In the genomic region with DNA sequence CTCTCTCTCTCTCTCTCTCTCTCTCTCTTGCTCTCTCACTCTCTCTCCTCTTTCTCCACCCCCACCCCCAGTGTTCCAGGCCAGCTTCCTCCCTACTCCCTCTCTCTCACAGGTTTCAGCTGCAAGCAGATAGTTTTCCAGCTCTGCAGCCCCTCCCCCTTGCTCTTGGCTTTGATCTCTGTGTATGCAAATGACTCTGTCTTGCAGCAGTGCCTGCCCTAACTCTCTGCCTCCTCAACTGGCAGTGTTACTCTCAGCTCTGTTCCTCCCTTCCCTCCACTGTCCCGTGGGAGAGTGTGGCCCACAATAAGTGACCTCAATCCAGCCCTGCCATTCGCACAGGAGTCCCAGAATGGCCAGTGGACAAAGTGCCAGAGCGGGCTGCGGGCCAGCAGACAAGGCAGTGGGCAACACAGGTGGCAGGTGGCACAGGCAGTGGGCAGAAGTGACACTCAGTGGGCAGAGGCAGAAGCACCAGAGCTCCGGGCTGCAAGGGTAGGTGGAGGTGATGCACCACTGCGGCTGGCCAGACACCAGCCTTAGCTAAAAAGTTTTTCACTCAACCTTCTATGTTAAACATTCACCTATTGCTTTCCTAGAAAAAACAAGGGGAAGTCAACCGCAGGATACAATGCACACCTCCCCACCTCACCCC, we compare ENCODE assay signal across 18 mouse cellular contexts. TPM values are rescaled to one million over a fixed set of nuclear protein-coding genes. Genes with fewer than 3 reads are reported as not detected.
DNase-seq lines count a peak whose midpoint lies in the region; ATAC-seq lines count a peak whose summit lies in the region.
"Had no signal": no experiment of that assay in that cellular context is flagged by ENCODE, and none has a peak within 500 bp of the region (broad histone marks: within the 10 kb centered on the region; RNA-seq: fewer than 3 reads in every experiment).

No protein-coding gene starts in this region.

- H3K36me3 ChIP-seq in liver, embryonic 11.5 days (ENCODE audit: control insufficient read depth, insufficient read depth, low read length) = no peaks in the 10 kb centered on the region
- no peaks in the 10 kb centered on the region for H3K36me3 ChIP-seq in liver, embryonic 12.5 days
- H3K36me3 ChIP-seq: embryonic facial prominence, embryonic 10.5 days had no signal

- 0 out of 2 replicates have a peak, but pooled peaks have one; percentile 23 for ATAC-seq in liver, embryonic 11.5 days (replicated peaks; ENCODE audit: low FRiP score)
- no peak for ATAC-seq in liver, embryonic 12.5 days
- ATAC-seq: hindbrain, embryonic 16.5 days had no signal

- no peak for DNase-seq in liver, embryonic 11.5 days (ENCODE audit: low spot score)
- peak; percentile 78 for DNase-seq in R1 (ENCODE audit: low read depth, low spot score)
- DNase-seq in kidney, adult 9 months = peak; percentile 22
- DNase-seq in yolk sac, embryonic 10.5 days (ENCODE audit: low spot score) = peak; percentile 37
- DNase-seq in layer of hippocampus, postnatal 25 days (ENCODE audit: extremely low spot score in 1 of 2, low spot score in 1 of 2) = no peak
- DNase-seq in layer of hippocampus, adult 8-10 months (ENCODE audit: low spot score in 2 of 2) = no peak
- DNase-seq: gastrocnemius, postnatal 25 days; lung, adult 18-20 months; midbrain, embryonic 14.5 days had no signal

- 58% methylated on average over 7 of the region's 7 CpGs for WGBS in liver, embryonic 11.5 days
- WGBS in liver, embryonic 12.5 days (ENCODE audit: insufficient replicate concordance) = 48% methylated on average over 7 of the region's 7 CpGs

- no peak overlapping the region for H3K4me2 ChIP-seq in liver, embryonic 11.5 days
- H3K4me2 ChIP-seq in liver, embryonic 12.5 days = no peak overlapping the region
- H3K4me2 ChIP-seq: heart, embryonic 11.5 days had no signal

- no peak overlapping the region for H3K4me3 ChIP-seq in liver, embryonic 11.5 days (ENCODE audit: low read depth, low read length)
- H3K4me3 ChIP-seq in liver, embryonic 12.5 days = no peak overlapping the region
- H3K4me3 ChIP-seq: embryonic facial prominence, embryonic 10.5 days; layer of hippocampus, adult 2 months had no signal

- no peaks in the 10 kb centered on the region for H3K4me1 ChIP-seq in liver, embryonic 11.5 days (replicated peaks; ENCODE audit: control insufficient read depth, insufficient read depth, low read length)
- H3K4me1 ChIP-seq in liver, embryonic 12.5 days = no peaks in the 10 kb centered on the region
- H3K4me1 ChIP-seq: embryonic facial prominence, embryonic 10.5 days had no signal

- no peak overlapping the region for H3K9ac ChIP-seq in liver, embryonic 11.5 days (ENCODE audit: low read depth, low read length)
- H3K9ac ChIP-seq in liver, embryonic 12.5 days = no peak overlapping the region

- H3K27ac ChIP-seq in liver, embryonic 11.5 days (ENCODE audit: low read depth, low read length) = no peak overlapping the region
- no peak overlapping the region for H3K27ac ChIP-seq in liver, embryonic 12.5 days
- H3K27ac ChIP-seq: embryonic facial prominence, embryonic 10.5 days; layer of hippocampus, adult 2 months; macrophage had no signal

- H3K27me3 ChIP-seq in liver, embryonic 11.5 days (replicated peaks; ENCODE audit: control insufficient read depth, insufficient read depth, low read length) = no peaks in the 10 kb centered on the region
- H3K27me3 ChIP-seq in liver, embryonic 12.5 days (replicated peaks) = no peaks in the 10 kb centered on the region

- no peaks in the 10 kb centered on the region; the same call in 1 of the 2 replicates for H3K9me3 ChIP-seq in liver, embryonic 11.5 days (ENCODE audit: control insufficient read depth, low read length)
- H3K9me3 ChIP-seq in liver, embryonic 12.5 days (replicated peaks) = peaks cover 10% of the 10 kb centered on the region; the same call in 1 of the 2 replicates

RNA-seq across cellular contexts. Expression of a gene that starts 16.3 kb away (rescaled TPM):
- not detected in 2 replicates for polyA plus RNA-seq in liver, embryonic 11.5 days (2014; fragmentation: Nextera tagmentation; extraction: Ambion mirVana)
- polyA plus RNA-seq in liver, embryonic 12.5 days (2016; fragmentation: Nextera tagmentation; extraction: Ambion mirVana) = not detected in 2 replicates
- not detected for total RNA-seq in layer of hippocampus, postnatal 25 days (2021)
- total RNA-seq in layer of hippocampus, adult 8-10 months (2022) = not detected
- total RNA-seq: gastrocnemius, postnatal 25 days; heart, postnatal 25 days; layer of hippocampus, adult 2 months had no signal
- polyA plus RNA-seq: embryonic facial prominence, embryonic 10.5 days; frontal cortex, adult 2 months; heart, embryonic 11.5 days; hindbrain, embryonic 16.5 days; limb, embryonic 14.5 days; macrophage; midbrain, embryonic 14.5 days had no signal

RNA-seq across cellular contexts. Expression of a gene that starts 24.8 kb away (rescaled TPM):
- not detected in 2 replicates for polyA plus RNA-seq in liver, embryonic 11.5 days (2014; fragmentation: Nextera tagmentation; extraction: Ambion mirVana)
- not detected in 2 replicates for polyA plus RNA-seq in liver, embryonic 12.5 days (2016; fragmentation: Nextera tagmentation; extraction: Ambion mirVana)
- total RNA-seq in layer of hippocampus, postnatal 25 days (2021) = not detected
- total RNA-seq in layer of hippocampus, adult 8-10 months (2022) = not detected
- total RNA-seq: gastrocnemius, postnatal 25 days; heart, postnatal 25 days; layer of hippocampus, adult 2 months had no signal
- polyA plus RNA-seq: embryonic facial prominence, embryonic 10.5 days; frontal cortex, adult 2 months; heart, embryonic 11.5 days; hindbrain, embryonic 16.5 days; limb, embryonic 14.5 days; macrophage; midbrain, embryonic 14.5 days had no signal

RNA-seq across cellular contexts. Expression of a gene that starts 45.8 kb away (rescaled TPM):
- not detected in 2 replicates for polyA plus RNA-seq in liver, embryonic 11.5 days (2014; fragmentation: Nextera tagmentation; extraction: Ambion mirVana)
- polyA plus RNA-seq in liver, embryonic 12.5 days (2016; fragmentation: Nextera tagmentation; extraction: Ambion mirVana) = not detected in 2 replicates
- not detected for total RNA-seq in layer of hippocampus, postnatal 25 days (2021)
- total RNA-seq in layer of hippocampus, adult 8-10 months (2022) = not detected
- total RNA-seq: gastrocnemius, postnatal 25 days; heart, postnatal 25 days; layer of hippocampus, adult 2 months had no signal
- polyA plus RNA-seq: embryonic facial prominence, embryonic 10.5 days; frontal cortex, adult 2 months; heart, embryonic 11.5 days; hindbrain, embryonic 16.5 days; limb, embryonic 14.5 days; macrophage; midbrain, embryonic 14.5 days had no signal

RNA-seq across cellular contexts. Expression of a gene that starts 55.2 kb away (rescaled TPM):
- not detected in 2 replicates for polyA plus RNA-seq in liver, embryonic 11.5 days (2014; fragmentation: Nextera tagmentation; extraction: Ambion mirVana)
- polyA plus RNA-seq in liver, embryonic 12.5 days (2016; fragmentation: Nextera tagmentation; extraction: Ambion mirVana) = not detected in 2 replicates
- total RNA-seq in layer of hippocampus, postnatal 25 days (2021) = not detected
- not detected for total RNA-seq in layer of hippocampus, adult 8-10 months (2022)
- total RNA-seq: gastrocnemius, postnatal 25 days; heart, postnatal 25 days; layer of hippocampus, adult 2 months had no signal
- polyA plus RNA-seq: embryonic facial prominence, embryonic 10.5 days; frontal cortex, adult 2 months; heart, embryonic 11.5 days; hindbrain, embryonic 16.5 days; limb, embryonic 14.5 days; macrophage; midbrain, embryonic 14.5 days had no signal

Comparison
In these comparisons a context has a peak if more than half of its experiments do, and no peak if none do; other contexts are left out.
1. DNase-seq: peak in R1 (single experiment), kidney, adult 9 months (single experiment) and yolk sac, embryonic 10.5 days (single experiment); none in liver, embryonic 11.5 days (single experiment), layer of hippocampus, postnatal 25 days (0 of 2) and layer of hippocampus, adult 8-10 months (0 of 2).